Mouse (Mus musculus) A20 (cell line): Measurements from ENCODE around the gene Gm1673.

Source experiments
- DNase-seq: peaks from one replicate; pipeline ENCODE4 v3.0.0-alpha.2; 2011; ENCODE audit warnings: low read depth, low spot score

Gm1673 gene

DNA sequence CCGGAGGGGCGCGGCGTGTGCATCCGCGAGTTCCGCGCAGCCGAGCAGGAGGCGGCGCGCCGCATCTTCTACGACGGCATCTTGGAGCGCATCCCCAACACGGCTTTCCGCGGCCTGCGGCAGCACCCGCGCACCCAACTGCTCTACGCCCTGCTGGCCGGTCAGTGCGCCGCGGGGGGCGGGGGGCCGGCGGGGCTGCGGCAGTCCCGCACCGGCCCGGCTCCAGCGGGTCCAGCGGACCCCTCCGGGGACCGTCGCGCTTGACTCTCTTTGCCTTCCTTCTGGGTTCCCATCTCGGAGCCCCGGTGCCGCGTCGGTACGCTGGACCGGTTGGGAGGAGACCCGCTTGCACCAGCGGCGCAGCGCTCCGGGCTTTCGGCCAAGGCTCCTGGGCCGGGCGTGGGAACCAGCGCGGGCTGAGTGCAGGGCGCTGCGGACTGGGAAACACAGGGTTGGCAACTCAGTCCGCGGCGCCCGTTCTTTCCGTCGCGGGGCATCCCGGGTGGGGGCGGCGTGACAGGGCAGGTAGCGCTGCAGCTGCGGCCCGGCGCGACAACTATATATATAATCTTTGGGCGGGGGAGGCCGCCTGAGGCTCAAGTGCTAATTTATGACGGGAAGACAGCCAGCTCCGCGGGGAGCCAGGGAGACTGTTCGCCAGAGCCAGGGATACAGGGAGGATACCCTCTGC is 14.0 kb downstream of the Gm1673 start:
- no peak for DNase-seq

DNA sequence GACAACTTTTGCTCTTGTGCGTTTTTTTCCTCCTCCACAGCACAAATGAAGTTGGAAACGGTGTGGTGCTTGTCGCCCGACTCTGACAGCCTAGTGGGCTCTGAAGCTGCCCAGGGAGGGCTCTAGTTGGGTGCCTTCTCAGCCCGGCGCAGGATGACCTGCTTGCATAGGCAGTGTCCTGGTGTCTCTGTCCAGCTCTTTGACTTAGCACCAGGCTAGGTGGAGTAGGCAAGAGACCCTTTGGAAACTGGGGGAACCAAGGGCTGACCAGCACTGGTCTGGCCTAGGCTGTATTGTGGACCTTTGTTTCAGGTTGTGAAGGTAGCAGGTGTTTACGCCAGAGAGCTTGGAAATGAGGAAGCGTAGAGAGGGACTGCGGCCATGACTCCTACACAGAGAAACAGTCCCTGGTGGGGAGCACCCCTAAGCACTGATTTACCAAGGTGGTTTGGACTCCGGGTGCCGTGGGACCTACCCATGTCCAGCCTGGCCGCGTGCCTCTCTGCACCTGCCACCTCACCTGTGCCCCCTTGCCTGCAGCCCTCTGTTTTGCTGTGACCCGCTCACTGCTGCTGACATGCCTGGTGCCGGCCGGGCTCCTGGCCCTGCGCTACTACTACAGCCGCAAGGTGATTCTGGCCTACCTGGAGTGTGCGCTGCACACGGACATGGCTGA is 14.7 kb downstream of the Gm1673 start:
- DNase-seq, result no peak

DNA sequence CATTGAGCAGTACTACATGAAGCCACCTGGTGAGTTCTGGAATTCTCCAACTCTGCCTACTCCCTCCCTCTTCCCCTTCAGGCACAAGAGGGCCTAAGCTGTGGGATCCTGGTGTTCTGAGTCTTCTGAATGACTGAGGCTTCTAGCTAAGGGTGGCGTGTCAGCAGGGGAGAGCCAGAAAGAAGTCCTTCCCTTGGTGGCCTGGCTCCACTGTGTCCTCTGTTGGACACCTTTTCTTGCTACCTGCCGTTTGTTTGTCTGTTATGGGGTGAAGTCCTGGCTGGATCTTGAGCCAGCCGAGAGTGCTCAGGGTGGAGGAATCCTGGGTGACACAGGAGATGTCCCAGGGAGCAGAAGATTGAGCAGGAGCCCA is 15.3 kb downstream of the Gm1673 start:
- DNase-seq, result no peak

DNA sequence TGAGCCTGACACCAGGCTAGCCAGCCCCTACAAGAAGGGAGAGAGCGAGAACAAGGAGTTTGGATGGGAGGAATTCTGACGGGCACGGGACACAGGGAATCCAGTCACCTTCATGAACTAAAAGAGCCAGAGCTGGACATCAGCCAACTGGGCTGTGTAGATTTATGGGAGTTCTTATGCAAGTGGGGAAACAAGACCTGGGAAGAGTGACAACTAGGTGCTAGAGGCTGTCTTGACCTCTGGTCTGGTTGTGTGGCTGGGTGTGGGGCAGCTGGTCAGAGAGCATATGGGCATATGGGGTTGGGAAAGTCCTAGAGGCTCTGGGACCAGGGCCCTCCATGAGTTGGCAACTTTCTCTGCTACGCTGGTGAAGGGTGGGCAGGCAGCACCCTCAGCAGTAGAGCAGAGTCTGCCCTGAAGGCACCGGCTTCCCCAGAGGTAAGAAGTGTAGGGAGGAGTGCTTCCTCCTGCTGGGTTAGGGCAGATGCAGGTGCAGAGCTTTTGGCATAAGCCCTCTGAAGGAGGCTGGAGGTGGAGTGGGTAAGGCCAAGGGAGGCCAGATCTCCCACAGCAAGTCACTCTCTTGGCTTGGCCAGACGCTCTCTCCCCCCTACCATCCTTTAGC is 16.3 kb downstream of the Gm1673 start:
- DNase-seq, result no peak

DNA sequence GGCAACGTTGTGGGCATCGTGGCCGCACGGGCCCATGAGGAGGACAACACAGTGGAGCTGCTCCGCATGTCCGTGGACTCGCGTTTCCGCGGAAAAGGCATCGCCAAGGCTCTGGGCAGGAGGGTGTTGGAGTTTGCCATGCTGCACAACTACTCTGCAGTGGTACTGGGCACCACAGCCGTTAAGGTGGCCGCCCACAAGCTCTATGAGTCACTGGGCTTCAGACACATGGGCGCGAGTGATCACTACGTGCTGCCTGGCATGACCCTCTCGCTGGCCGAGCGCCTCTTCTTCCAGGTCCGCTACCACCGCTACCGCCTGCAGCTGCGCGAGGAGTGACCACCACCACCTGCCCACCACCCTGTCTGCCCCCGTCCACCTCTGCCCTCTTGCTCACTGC is 17.6 kb downstream of the Gm1673 start:
- DNase-seq, result no peak

DNA sequence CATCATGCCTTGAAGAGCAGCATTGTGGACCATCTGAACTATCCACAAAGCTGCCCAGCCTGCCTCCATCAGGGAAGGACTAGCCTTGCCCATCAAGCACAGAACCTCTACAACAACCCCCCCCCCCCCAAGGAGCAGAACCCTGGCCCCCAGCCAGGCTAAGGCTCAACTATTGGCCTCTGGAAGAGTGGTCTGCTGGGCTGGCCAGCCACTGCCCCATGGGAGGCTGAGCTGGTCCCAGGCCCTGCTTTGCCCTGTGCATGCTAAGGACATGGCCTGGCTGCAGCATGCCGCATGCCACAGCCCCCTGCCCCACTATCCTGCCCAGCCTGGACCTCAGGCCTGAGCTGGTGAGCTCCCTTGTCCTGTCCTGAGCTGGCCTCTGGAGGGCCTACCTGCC is 18.2 kb downstream of the Gm1673 start:
- DNase-seq, result no peak

DNA sequence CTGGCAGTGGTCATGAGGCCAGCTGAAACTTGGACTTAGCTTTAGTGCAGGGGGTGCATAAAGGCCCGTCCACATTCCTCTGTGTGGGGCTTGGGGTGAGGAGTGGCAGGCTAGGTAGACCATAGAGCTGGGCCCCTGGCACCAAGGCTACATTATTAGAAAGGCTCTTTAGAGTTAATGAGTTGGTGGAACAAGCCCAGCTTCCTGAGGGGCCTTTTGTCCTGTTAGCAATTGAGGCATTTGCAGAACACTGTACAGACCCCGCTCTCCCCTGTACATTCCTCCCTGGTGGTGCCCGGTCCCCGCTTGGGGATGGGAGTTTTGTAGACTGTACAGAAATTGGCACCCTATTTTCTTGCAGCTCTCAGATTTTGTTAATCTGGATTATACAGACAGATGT is 19.4 kb downstream of the Gm1673 start:
- DNase-seq, result no peak

DNA sequence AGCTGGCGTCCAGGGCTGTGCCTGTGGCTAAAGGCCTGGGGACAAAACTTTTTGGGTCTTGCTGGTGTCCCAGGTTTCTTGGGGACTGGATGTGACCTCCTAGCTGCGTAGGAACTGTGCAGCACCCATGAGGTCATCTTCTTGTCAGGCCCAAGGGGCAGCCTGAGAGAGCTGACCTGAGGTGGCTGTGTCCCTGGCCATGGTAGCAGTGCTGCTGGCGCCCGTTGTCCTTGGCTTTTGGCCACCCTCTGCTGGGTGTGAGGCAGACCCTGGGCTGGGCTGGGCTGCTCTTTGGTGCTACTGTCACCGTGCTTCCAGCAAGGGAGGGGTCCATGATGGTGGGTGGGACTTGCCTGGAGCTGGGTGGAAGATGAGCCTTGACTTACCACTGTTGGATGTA is 21.4 kb downstream of the Gm1673 start:
- no peak for DNase-seq

DNA sequence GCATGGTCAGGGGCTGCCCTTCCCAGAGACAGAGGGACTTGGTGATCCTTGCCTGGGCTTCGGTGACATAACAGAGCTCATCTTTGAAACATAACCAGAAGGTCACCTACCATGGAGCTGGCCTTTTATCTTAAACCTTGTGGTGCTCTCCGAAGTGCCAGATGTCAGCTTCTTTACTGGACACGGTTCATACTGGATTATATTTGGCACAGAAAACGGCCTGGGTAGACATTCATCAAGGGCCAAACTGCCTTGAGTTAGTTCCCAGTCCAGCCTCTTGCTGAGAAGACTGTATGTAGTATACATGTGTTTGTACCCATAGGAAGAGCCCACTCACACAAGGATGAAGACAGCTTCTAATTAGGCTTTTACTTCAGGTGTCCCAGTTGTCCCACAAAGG is 23.6 kb downstream of the Gm1673 start:
- no peak for DNase-seq

DNA sequence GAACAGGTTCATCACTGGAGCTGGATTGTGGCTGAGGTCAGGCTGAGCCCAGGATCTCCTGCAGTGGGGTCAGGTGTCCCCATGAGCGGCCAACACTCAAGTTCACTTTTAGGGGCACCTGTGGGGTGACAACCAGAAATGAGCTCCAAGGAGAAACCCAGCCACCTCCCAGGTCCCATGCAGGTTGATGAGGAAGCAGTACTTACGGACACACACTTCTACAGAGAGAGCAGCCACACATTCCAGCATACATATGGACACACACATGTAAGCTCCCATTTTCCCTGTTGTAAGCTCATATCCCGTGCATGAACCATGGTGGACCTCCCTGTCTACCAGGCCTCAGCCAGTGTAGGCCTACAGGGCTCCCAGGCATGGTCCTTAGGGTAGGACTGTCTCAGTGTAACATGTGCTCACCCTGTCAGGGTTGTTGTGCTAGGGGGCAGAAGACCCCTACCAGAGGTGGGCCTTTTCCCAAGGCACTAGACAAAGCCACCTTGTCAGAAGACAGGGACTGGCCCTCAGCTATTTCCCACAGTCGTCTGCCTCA is 24.2 kb downstream of the Gm1673 start:
- no peak for DNase-seq

DNA sequence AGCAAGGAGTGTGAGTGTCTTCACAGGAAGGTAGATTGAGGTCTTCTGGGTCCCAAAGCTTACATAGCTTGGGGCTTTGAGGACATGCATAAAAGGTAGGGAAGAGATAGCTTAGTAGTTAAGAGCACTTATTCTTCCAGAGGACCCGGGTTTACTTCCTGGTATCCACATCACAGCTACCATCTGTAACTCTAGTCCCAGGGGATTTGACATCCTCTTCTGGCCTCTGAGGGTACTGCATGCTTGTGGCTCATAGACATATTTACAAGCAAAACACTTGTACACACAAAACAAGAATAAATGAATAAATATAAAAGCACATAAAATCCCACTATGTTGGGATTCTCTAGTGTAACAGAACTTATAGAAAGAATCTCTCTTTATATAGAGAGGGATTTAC is 31.4 kb downstream of the Gm1673 start:
- peak; percentile 48 for DNase-seq

DNA sequence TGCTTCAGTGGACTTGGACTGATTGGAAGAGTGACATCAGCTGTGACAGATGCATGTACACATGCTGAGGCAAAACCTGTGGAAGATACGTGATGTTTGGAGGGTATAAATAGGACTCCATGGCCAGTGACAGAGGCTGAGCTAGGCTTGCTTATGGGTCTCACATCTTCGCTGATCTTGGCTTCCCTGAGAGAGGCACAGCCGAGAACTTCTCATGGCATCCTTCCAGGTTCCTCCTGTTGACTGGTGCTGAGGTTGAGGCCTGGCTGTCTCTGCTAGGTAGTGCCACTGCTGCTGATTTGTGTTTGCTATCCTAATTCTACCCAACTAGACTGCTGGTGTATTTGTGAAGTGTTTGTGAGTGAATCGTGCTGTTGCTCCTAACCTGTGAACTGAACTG is 35.7 kb downstream of the Gm1673 start:
- no peak for DNase-seq

DNA sequence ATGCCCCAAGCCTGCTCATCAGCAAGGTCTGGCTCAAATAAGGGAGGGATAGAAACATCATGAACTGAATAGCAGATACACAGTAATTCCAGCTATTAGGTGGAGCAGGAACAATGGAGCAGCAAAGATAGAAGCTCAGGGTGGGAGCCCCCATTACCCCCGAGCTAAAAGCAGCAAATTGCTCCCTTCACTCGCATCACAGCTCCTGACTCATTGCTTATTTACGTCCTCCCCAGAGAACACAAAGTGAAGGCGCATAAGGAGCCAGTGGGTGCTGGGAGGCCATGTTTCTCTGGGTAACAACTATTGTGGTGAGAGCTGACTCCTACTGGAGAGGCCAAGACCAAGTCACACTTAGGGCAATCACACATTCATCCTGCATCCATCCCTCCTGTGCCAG is 46.9 kb downstream of the Gm1673 start:
- DNase-seq, result no peak

DNA sequence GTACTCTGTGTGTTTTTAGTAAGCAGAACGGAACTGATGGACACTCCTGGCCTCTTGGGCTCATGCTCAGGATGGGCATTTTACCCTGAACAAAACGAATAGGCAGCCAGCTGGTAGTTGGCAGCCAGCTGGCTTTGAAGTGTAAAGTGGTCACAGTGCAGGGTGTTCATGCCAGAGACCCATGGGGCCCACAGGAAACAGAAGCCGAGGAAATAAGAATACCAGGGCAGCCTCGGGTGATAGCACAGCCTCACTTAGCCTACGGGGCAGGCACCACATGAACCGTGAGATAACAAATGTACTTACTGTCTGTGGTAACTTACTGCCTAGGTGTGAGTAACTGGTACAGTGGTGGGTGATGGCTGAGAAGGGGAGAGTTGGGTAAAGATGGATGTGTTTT is 47.8 kb downstream of the Gm1673 start:
- DNase-seq, result no peak

DNA sequence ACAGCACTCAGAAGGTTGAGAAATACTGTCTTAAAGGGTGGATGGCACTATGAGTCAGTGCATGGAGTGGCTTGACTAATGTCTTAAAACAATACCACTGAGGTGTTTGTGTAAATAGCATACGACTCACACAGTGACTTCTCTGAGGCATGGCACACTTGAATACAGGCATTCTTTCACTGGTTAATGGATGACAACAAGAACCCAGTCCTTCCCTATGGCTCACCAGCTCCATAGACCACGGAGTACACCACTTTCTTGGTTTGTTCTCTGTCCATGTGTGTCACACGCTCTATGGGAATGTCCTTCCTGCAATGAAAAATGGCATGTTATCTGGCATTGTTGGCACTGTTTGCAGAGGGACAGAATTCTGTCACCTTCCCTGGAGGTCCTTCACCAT is 49.3 kb downstream of the Gm1673 start:
- no peak for DNase-seq
